Mouse (Mus musculus): ENCODE measurements around the gene Myrfl.

GRCm38 (mm10) chr10:116777947-116778346 is 118.8 kb downstream of the Myrfl start:
- TF ChIP-seq CTCF (IDR thresholded peaks at IDR 0.05; ENCODE audit: borderline replicate concordance, control insufficient read depth, extremely low read depth, insufficient read depth, low read length, poor library complexity) (no peak), POLR2A (IDR thresholded peaks at IDR 0.05; ENCODE audit: control insufficient read depth, extremely low read depth, insufficient read depth, low read length, poor library complexity) (no peak)
